Mouse (Mus musculus) olfactory bulb, adult 2 months (tissue): Measurements from ENCODE around the gene Wdr35.

Experiments used
- CTCF ChIP-seq: fragments of 200-500 bp; IDR thresholded peaks from 2 replicates; pipeline ENCODE4 v1.5.1; 2012; ENCODE audit warnings: low read depth, mild to moderate bottlenecking, low read length, moderate library complexity; ENCODE audit not compliant: insufficient read depth
- POLR2A ChIP-seq: fragments of 200-500 bp; IDR thresholded peaks from 2 replicates; pipeline ENCODE4 v1.6.1; 2012; ENCODE audit warnings: mild to moderate bottlenecking, low read depth, low read length, moderate library complexity; ENCODE audit not compliant: insufficient read depth

GRCm38 (mm10) chr12:9002038-9002648 is 28.5 kb downstream of the Wdr35 start:
- TF ChIP-seq CTCF (no peak), POLR2A (no peak)
